Mouse (Mus musculus) MEL (cell line): ENCODE results near the gene Cdip1.
A peak's percentile ranks its signal among the peaks of the same experiment; 100 is the strongest.

Experiments
- CHD2 ChIP-seq: IDR thresholded peaks from 2 replicates; pipeline ENCODE4 v1.6.1; 2011; ENCODE audit warnings: low read length, improper control_type of control experiment
- CTCF ChIP-seq, 3 experiments: IDR thresholded peaks in 2 of 3; conservative IDR thresholded peaks in 1 of 3; 2 replicates each; pipeline ENCODE4 v1.5.1; 2011 to 2012; ENCODE audit warnings: low read length in 3 of 3, low read depth in 2 of 3, mild to moderate bottlenecking in 2 of 3, improper control_type of control experiment in 1 of 3, inconsistent platforms in 1 of 3, mixed read lengths in 1 of 3, moderate library complexity in 1 of 3; ENCODE audit not compliant: control insufficient read depth in 1 of 3, insufficient read depth in 1 of 3, poor library complexity in 1 of 3, severe bottlenecking in 1 of 3
- ELF1 ChIP-seq: IDR thresholded peaks from 2 replicates; pipeline ENCODE4 v1.6.1; 2014; ENCODE audit warnings: low read depth, mild to moderate bottlenecking, inconsistent platforms, low read length, improper control_type of control experiment, moderate library complexity
- EP300 ChIP-seq, 2 experiments: IDR thresholded peaks; 2 replicates each; pipeline ENCODE4 v1.6.1; 2011; ENCODE audit warnings: improper control_type of control experiment in 2 of 2, low read length in 2 of 2, low read depth in 1 of 2, mild to moderate bottlenecking in 1 of 2
- GABPA ChIP-seq: IDR thresholded peaks from 2 replicates; pipeline ENCODE4 v1.6.1; 2012; ENCODE audit warnings: low read depth, mild to moderate bottlenecking, inconsistent platforms, low read length, improper control_type of control experiment, moderate library complexity
- GATA1 ChIP-seq: IDR thresholded peaks from 2 replicates; pipeline ENCODE4 v1.6.1; 2011; ENCODE audit warnings: low read depth, low read length, improper control_type of control experiment
- HCFC1 ChIP-seq: IDR thresholded peaks from 2 replicates; pipeline ENCODE4 v1.6.1; 2012; ENCODE audit warnings: low read depth, mild to moderate bottlenecking, inconsistent platforms, low read length, improper control_type of control experiment, moderate library complexity
- MYC ChIP-seq: IDR thresholded peaks from 2 replicates; pipeline ENCODE4 v1.6.1; 2011; ENCODE audit warnings: low read depth, mild to moderate bottlenecking, low read length, improper control_type of control experiment, moderate library complexity
- POLR2A ChIP-seq, 2 experiments: IDR thresholded peaks; 2 replicates each; pipeline ENCODE4 v1.6.1; 2011 to 2012; ENCODE audit warnings: low read length in 2 of 2, mild to moderate bottlenecking in 2 of 2, control low read depth in 1 of 2, improper control_type of control experiment in 1 of 2, low read depth in 1 of 2, moderate library complexity in 1 of 2; ENCODE audit not compliant: control insufficient read depth in 1 of 2, insufficient read depth in 1 of 2, poor library complexity in 1 of 2
- POLR2AphosphoS2 ChIP-seq: IDR thresholded peaks from 2 replicates; pipeline ENCODE4 v1.6.1; 2011; ENCODE audit warnings: low read length, improper control_type of control experiment
- RCOR1 ChIP-seq: IDR thresholded peaks from 2 replicates; pipeline ENCODE4 v1.6.1; 2012; ENCODE audit warnings: low read depth, mild to moderate bottlenecking, inconsistent platforms, low read length, improper control_type of control experiment
- USF1 ChIP-seq: IDR thresholded peaks from 2 replicates; pipeline ENCODE4 v1.6.1; 2014; ENCODE audit warnings: low read depth, mild to moderate bottlenecking, inconsistent platforms, low read length, improper control_type of control experiment, moderate library complexity
- ZMIZ1 ChIP-seq: IDR thresholded peaks from 2 replicates; pipeline ENCODE4 v1.6.1; 2012; ENCODE audit warnings: low read depth, mild to moderate bottlenecking, inconsistent platforms, low read length, improper control_type of control experiment, moderate library complexity
- ZNF384 ChIP-seq: IDR thresholded peaks from 2 replicates; pipeline ENCODE4 v1.6.1; 2012; ENCODE audit warnings: low read depth, mild to moderate bottlenecking, inconsistent platforms, low read length, improper control_type of control experiment

DNA sequence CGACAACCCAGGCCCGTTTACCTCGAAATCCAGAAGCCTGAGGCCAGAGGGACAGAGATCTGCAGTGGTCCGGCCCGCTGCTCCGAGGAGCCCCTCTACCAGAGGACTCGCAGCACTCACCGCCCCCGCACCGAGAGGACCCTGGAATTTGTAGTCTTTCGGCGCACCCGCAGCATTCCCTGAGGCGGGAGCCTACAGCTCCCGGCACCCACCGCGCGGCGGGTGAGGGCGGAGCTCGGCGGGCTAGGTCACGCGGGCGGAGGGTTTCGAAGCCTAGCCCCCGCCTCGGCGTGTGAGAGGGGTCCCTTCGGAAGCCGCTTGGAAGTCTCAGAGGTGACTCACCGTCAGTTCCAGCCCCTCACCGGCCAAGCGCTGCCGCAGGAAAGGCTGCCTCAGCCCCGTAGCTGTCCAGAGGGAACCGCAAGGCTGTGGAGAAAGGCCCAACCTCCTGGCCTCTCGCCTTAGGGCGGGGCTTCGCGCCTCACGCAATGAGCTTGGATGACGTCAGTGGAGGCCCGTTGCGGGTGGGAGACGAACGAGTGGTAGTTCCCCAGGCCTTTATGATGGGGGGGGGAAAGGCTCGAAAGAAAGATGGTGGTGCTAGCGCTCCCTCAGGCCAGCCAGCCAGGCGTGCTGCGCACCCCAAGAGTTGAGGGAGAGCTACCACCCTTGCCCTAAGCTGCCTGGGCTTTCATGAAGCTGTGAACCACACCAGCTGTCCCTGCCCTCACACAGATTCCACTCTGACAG is at the start of gene Cdip1:
- TF ChIP-seq ELF1 (0 out of 2 replicates have a peak, but pooled peaks have one; percentile 12), ZNF384 (no peak), ZMIZ1 (peak; percentile 54; the same call in 1 of the 2 replicates), CTCF (IDR thresholded peaks at IDR 0.05 in 2 of 3, conservative IDR thresholded peaks at IDR 0.05 in 1 of 3; ENCODE audit: control insufficient read depth in 1 of 3, insufficient read depth in 1 of 3, low read depth in 2 of 3, low read length in 3 of 3, poor library complexity in 1 of 3, severe bottlenecking in 1 of 3) (no peak), CHD2 (no peak), POLR2A (IDR thresholded peaks at IDR 0.05; ENCODE audit: control insufficient read depth in 1 of 2, insufficient read depth in 1 of 2, low read depth in 1 of 2, low read length in 2 of 2, poor library complexity in 1 of 2) (peak; percentile 56 to 76; a peak in 2 of 4 replicates), USF1 (peak; percentile 88), HCFC1 (peak; percentile 95), EP300 (IDR thresholded peaks at IDR 0.05; ENCODE audit: low read depth in 1 of 2, low read length in 2 of 2) (no peak), GABPA (0 out of 2 replicates have a peak, but pooled peaks have one; percentile 17), POLR2AphosphoS2 (peak; percentile 33; the same call in 1 of the 2 replicates), GATA1 (no peak), RCOR1 (no peak), MYC (peak; percentile 68; the same call in 1 of the 2 replicates)
